Mouse (Mus musculus) gastrocnemius, postnatal 25 days (tissue): ENCODE measurements around the gene Ranbp17. TPM values are rescaled to one million over a fixed set of nuclear protein-coding genes. Genes with fewer than 3 reads are reported as not detected.

ENCODE experiments used
- DNase-seq: peaks from one replicate; pipeline ENCODE4 v3.0.0; 2022
- total RNA-seq, 2 experiments: library from RNA; stranded (reverse); gene quantifications; 1 replicate in 1 of 2; 2 replicates in 1 of 2; pipeline ENCODE4 v1.2.3; 2021

The Ranbp17 gene
- total RNA-seq, 2 experiments from 2014 or later = 0.38 to 0.79 TPM

DNA sequence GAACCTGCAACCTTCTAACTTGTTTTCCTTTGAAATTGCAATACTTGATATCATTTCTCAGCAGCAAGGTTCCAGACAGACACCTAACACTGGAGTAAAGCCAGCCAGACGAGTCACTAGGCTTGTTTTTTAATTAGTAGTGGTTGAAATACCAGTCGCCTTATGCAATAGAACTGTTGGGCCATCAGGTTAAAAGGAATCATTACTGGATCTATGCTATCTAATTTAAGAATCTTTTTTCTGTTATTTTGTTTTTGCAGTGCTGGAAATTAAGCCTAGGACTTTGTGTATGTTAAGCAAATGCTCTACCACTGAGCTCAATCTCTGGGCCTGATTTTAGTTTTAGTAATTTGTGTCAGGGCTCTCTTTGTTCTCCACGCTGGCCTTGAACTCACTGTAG is 91.3 kb downstream of the Ranbp17 start:
- no peak for DNase-seq

DNA sequence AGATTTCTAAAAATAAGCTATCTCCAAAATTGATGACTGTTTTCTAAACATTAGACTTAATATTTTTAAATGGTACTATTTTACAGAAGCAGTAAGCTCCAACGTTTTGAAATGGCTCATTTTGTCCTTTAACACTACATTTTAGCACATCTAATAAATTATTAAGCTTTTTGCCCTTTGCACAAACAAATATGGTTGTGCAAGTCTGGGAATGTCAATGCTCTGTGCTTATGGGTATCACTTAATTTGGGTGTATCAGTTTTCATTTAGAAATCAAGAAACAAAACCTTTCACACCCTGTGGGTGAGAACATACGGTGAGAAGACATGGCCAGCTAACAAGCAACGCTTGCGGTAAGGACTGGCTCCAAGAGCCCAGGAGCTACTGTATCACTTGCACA is 108.9 kb downstream of the Ranbp17 start:
- no peak for DNase-seq

DNA sequence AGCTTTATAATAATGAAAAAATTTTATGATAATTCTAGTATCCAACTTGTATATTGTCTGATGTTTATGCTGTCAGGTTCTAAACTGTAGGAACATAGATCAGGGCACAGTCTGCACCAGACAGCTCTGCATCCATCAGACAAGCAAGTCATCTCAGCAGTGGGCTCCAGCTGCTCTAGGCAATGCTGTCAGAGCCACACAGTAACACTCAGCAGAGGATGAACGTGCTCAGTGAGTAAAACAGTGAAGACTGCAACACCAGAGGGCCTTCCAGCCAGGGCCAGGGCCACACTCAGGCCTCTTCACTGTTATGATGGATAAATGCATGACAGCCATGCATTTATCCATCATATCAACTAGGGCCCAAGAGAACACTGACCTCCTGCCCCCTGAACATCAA is 114.2 kb downstream of the Ranbp17 start:
- DNase-seq = no peak

DNA sequence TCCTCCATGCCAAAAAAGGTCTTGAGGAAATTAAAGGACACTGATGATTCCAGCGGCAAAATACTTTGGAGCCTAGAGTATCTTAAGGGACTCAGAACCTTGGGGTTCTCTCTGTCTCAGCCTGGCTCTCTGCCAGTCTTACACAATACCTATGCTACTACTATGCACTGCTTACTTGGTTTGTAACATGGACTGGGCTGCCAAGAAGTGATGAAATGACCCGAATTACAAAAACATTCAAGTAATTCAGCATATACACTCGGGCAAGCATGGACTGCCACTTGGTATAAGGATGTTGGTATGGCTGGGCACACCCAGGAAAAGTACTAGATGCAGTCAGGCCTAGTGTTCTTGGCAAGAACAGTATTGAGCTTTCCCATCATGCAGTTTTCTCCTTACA is 114.8 kb downstream of the Ranbp17 start:
- no peak for DNase-seq

DNA sequence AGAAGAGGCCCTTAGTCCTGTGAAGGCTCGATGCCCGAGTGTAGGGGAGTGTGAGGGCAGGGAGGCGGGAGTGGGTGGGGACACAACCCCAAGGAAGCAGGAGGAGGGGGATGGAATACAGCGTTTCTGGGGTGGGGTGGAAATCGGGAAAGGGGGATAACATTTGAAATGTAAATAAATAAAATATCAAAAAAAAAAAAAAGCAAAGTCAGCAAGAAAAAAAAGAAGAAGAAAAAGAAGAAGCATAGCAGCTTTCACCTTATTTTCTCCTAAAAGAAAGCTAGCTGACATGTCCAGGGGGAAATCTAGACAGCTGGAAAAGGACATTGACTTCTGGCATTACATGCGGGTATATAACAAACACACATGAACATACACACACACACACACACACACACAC is 117.3 kb downstream of the Ranbp17 start:
- DNase-seq = no peak

DNA sequence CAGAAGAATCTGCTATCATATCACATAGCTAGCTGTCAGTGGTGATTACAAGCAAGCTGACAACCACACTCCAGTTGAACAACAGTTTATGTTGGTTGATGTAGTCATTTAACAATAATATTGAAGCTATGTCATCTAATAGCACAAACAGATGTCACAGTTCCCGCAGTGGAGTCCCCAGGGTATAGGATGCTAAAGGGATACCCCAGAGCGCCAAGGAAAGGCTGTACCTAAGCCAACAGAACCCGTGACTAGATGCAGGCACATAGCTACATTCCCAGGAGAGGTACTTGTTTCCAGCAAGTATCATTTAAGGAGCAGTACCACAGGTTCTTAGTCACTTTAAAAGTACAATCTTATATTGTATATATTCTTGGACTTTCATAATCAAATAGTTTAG is 119.5 kb downstream of the Ranbp17 start:
- DNase-seq = no peak

DNA sequence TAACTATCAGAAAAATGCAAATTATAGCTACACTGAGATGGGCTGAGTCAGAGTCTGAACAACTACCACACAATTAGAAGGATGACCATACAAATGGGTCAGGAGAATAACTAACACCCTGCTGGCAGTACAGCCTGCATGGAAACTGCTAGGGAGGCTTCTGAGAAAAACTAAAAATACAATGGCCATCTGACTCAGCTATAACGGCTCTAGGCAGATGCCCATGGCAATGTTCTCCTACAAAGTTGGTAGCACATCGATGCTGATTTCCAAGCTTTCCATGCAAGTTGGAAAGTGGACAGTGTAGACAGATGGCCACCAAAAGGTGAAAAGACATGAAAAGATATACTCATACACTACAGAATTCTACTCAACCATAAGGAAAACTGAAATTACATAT is 124.9 kb downstream of the Ranbp17 start:
- no peak for DNase-seq

DNA sequence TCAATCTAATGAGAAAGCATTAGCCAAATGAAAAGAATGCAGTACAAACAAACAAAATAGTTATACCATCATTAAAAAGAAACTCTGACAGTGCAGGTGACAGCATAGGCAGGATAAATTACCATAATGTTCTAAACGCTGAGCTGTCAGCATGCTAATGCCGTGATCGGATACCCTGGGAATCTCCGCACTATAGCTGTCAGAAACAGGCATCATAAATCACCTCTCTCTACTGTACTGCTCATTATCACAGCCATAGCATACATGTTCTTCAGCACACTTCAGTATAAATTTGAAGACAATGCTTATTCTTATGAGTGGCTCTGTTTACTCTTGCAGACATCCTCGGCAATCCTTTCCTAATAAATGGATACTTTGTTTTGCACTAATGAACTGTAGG is 151.7 kb downstream of the Ranbp17 start:
- DNase-seq = no peak

DNA sequence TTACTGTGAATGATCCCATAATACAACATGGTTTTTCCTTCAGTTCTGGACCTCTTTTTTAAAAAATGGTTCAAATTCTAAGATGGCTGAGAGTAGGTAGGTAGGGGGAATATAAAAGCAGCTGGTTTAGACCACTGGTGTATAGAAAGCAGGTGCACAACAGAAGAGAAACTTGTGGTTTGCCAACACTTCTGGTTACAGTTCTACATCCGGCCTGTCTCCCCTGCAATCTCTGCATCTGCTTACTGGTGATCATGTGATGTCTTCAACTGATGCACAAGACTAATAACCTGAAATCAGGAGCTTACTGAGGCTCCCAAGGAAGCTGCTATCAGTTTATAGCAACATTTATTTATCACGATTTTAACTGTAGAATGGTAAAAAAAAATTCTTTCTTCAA is 164.3 kb downstream of the Ranbp17 start:
- no peak for DNase-seq

DNA sequence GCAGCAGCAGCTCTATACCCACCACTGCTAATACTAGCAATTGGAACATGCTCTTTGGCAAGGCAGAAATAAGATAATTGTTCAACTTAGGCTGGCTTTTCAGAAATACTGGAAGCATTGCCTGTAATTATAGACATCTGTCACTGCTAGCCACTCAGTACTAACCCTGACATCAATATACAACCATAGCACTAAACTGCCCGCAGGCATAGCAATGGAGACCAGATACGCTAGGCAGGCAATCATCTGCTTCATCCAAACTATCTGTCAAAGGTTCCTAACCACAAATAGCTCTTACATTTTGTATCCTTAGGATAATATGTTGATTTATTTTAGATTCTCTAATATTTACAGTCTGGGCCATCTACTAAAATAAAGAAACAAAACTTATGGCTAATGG is 171.5 kb downstream of the Ranbp17 start:
- no peak for DNase-seq

DNA sequence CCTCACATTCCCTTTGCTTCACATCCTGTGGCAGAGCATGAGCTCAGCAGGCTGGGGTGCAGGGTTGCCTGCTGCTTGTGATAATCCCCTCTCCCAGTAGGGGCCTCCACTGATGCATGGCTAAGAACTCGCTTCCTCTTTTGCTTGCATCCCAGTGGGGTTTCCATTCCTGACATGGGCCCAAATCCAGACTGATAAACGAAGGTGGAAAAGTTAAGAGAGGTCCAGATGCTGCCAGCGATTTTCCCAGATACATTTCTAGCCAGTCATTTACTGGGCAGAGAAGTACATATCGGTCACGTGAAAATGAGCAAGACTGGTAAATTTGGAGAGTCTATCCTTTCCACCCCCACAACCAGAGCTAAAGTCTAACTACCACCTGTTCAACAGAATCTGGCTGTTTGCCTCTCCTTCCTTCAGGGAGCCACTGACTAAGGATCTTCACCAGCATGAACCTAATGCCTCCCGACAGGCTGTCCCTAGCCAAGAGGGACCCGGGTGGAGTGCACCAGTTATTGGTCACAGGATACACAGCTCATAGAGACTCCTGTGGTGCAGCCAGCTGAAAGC is 176.9 kb downstream of the Ranbp17 start:
- peak; percentile 9 for DNase-seq

DNA sequence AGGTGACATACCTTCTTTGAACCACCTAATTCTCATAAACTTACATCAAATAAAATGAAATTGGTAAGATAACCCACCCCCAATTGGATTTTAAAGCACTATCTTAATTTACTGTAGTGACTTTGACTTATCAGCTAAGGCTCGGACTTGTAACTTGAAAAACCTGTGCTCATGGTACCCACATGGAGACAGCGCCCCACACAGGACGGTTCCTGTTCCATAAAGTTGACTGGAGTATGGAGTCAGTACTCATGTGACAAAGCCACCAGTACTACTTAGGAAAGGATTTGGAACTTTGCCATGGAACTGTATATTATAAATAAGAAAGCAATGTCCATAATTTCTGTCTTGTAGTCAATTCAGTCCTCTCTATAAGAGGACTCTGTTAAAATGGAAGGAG is 177.9 kb downstream of the Ranbp17 start:
- DNase-seq = no peak

DNA sequence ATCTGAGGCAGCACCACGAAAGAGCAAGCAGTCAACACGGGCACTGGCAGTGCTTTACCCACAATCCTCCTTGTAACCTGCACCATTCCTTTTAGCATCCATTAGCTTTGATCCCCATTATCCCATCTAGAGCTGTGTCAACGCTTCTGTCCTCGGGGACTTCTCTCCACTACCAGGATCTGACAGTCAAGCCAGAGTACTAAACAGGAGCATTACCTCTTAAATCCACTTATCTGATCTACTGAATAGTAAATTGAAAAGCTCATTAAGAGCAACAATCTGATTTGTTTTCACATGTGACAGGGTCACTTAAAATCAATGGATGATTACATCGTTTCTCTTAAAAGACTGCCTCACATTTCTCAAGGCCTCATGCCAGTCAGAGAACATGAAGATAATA is 181.4 kb downstream of the Ranbp17 start:
- DNase-seq = no peak

DNA sequence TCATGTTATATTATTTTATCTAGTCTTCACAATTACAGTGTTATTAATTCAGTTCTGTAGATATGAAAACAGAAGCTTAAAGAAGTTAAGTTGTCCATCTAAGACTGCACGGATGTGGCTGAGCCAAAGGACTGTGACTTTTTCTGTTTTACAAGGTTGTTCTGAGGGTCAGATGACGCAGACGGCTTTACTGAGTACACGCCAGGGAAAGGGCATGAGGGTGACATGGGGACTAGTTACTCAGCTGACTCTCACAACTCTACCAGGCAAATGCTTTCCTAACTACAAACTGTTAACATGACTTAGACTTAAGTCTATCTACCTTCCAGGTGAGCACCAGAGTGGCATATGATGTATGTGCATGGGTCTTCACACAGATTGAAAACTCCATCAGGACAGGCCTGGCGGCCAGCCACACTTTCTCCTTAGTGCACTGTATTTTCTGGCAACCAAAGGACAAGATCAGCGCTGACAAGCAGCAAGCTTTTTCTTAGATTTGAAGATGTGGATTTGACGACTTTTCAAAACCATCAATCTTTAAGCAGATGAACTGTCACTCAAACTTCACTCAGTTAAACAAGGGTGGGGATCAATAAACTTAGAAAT is 194.4 kb downstream of the Ranbp17 start:
- DNase-seq = no peak

DNA sequence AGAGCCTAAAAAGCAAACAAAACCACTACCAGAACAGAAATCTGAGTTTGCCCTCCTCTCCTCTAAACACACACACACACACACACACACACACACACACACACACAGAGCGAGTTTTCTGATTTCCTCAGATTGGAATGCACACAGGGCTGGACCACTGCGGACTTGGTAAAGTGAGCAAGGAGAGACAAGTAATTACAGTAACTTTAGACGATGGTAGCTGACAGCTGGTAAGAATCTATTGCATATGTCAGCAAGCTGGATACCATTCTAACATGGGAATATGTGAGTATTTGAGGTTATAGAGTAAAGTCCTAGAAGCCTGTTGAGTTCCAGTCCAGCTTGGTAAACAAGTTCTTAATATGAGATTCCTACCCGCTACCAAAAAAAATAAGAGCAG is 204.0 kb downstream of the Ranbp17 start:
- no peak for DNase-seq

DNA sequence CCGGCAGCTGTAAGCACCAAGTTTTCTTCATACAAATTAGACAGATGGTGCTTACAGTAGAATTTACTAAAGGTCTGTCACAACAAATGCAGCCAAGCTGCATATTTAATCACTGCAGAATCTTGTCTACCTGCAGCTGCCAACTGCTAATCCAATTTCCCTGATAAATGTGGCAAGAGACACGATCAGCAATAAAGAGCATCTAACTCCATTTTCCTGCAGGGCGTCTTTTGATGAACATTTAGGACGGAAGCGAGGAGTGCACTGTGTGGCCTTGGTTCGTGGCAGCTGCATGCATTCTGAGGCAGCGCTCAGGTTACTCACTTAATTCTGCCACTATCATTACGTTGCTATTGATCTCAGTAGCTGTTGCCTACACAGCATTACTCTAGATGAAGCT is 212.7 kb downstream of the Ranbp17 start:
- no peak for DNase-seq

DNA sequence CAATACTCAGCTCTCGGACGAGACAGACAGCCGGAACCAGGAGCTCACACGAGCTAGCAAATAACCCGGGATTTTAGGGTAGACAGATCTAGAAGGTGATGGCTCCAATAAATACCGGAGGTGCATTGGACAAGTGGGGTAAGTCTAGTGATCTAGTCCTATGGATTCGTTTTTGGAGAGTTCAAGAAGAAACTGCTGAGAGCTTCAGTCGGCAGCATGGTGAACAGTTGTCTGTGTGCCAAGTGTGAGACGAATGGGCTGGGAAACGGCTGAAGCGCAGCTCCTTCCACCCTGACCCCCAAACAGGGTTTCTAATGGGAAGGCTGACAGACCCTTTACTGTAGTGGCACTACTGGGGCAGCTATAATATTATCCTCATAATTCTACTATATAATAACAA is 214.2 kb downstream of the Ranbp17 start:
- DNase-seq = no peak

DNA sequence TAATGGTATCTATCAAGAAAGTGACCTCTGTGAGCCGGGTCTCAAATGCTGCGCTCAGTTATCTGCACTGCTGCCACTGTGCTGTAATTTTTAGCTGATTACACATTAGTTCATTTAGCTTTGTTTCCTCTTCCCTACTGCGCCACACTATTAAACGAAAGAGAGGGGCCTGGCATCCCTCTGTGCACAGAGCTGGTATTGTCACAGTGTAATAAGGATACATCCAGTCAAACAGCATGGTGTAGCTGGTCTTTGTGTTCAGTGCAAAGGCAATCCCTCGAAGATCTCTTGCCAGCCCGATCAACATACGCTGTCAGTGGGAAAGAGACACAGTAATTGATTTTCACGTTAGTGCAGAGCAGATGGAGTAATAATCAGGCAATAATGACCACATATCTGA is 216.4 kb downstream of the Ranbp17 start:
- no peak for DNase-seq

DNA sequence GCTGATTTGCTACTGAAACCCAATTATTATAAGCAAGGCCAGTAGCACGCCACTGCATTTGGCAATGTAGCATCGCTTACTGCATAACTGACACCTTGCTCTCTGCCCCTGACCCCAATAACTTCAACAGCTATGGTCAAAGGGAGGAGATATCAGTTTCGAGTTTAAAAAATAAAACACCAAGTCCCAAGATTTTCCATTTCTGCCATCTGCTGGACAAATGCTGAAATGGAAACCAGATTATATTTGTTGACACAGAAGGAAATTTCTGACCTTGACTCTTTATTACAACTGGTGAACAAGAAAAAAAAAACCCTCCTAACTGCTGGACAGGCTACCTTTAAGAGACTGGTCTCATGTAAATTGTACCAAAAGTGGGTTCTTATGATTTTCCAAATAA is 218.1 kb downstream of the Ranbp17 start:
- no peak for DNase-seq

DNA sequence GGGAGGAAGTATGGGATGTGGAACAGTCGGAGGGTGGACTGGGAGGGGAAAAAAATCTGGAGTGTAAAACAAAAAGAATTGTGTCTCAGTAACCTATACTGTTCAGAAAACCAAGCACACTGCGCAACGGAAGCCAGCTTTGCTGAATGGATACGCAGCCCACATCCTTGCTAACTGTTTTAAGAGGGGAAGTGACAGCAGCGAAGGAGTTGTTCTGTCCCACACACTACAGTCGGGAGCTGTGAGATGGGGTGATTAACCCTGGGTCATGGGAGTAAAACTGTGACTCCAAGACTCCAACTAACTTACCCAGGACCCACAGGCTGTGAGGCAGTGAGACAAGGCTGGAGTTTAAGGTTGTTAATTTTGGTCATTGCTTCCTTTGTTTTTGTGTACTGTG is 219.5 kb downstream of the Ranbp17 start:
- DNase-seq = no peak

DNA sequence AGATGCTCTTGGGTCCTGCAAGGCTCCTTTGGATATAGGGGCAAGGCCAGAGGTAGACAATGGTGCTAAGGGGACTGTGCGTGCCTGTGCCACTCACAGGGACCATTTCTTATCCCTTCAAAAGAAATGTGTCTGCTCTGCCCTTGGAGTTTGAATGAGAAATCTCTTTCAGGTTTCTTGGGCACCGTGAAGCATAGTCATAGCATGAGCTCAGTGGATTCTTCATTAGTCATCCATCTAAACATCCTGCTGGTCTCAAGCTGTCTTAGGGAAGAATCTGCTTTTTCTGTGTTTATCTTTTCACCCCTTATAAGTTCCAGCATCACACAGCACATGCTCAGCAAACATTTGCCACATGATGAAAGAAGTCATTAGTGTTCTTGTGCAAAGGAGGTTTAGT is 235.0 kb downstream of the Ranbp17 start:
- DNase-seq = no peak

DNA sequence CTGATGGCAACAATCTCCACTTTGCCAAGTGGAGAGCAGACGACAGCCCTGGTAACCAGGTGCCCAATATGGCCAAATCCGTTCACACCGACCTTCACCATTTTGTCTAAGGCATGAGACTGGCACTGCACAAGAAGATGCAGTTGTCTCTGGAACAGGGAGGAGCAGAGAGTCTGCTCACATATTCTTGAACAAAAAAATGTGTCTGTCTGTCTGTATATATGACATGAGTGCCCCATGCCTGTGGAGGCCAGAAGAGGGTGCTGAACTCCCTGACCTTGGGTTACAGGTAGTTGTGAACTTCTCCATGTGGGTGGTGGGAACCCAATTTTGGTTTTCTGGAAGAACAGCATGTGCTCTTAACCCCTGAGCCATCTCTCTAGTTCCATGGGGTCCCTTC is 236.9 kb downstream of the Ranbp17 start, which contains the start of gene Gm12117:
Gene Gm12117, minus strand, starts transcription at position 101 of the 400 bp plus-strand sequence.
- DNase-seq = no peak

DNA sequence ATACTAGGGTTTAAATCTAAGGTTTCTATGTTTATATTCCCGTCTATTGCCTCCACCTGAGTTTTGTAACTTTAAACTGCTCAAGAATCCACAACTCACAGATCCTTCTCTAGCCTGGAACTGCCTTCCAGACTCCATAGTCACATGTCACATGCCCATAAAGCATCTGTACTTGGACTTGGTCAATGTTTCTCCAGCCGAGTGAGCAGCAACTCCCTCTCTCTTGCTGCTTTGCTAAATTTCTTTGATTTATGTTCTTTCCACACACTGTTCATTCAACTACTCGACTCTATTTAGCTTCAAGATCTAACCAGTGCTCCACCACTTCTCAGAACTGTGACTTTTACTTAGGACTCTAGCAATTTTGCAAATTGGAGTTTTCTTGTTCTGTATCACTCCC is 238.7 kb downstream of the Ranbp17 start:
- DNase-seq = no peak

DNA sequence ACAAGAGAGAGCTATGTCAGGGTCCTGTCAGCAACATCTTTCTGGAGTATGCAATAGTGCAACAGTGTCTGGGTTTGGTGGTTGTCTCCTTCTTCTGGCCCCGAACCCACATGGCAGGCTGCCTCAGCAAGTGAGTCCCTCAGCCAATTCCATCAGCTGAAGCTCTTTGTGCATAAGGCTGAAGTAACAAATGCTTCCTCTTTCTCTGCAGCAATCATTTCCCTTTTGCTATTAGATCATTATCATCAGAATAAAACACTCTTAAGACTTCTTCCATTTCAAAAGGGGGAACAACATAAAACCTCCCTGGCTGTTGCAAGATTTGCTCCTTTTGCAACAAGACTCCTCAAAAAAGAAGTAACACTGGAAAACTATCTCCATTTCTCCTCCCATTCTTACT is 239.3 kb downstream of the Ranbp17 start:
- DNase-seq = no peak

DNA sequence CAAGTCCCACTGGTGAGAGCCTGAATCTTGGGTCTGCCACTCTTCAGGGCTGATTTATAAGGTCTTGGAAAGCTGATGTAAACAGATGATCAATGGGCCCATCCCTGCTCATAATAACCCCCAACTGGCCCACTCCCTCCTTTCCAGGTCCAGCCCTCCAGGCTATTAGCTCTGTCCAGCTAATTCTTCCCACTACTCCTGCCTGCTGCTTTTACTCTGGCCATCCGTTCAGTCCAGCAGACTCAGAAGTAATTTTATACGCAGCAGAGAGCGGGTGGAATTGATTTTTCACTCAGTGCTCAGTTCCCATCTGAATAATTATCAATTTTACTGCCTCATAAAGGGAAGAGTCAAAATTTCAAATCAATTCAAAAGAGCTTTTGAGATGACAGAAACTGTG is 273.3 kb downstream of the Ranbp17 start:
- DNase-seq = no peak
